Mouse (Mus musculus): Measurements from ENCODE around the gene Scn2a. TPM values are rescaled to one million over a fixed set of nuclear protein-coding genes. Genes with fewer than 3 reads are reported as not detected.

Gene Scn2a
- polyA plus RNA-seq (2012; rRNA removed; ENCODE audit: low replicate concordance) = 0.56 and 1.5 TPM in 2 replicates

DNA sequence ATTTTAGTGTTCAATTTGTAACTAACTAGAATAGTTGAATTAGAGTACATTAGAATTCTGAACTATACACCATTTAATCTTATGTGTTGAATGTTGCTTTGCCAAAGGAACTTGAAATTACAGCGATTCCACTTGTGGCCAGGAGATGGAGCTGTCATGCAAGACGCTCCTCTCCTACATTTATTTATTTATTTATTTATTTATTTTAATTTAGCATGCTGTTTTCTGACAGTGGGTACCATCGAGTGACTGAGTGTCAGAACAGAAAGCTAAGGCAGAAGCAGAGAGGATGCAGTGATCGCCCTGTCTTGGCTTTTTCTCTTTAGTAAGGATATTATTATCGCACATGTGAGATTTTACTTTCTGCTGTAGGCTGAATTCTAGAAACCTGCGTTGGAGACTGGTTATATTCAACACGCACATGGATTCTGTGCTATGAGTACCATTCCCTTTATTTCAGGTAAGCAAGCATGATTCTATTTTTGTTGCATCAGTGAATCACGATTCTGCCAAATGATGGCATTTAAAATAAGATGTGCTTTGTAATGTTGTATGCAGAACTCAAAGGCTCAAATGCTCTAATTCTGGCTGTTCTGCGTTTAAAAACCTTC is at the start of gene Scn2a:
Gene Scn2a, plus strand, starts transcription at position 216 of the 611 bp plus-strand sequence.

Other genes with a start within 250 kb of the Scn2a start
- gene Scn3a, start 53.1 kb upstream of the Scn2a start, polyA plus RNA-seq (2012; rRNA removed; ENCODE audit: low replicate concordance) = 0.07 and 0.71 TPM in 2 replicates
- gene Csrnp3, start 225.0 kb downstream of the Scn2a start, polyA plus RNA-seq (2012; rRNA removed; ENCODE audit: low replicate concordance) = 3.7 TPM in 1 of 2 replicates, not detected in the other

All from subcutaneous adipose tissue, adult 2 months (tissue).